Mouse (Mus musculus): Measurements from ENCODE around the gene Fus.
"Not testable (repeated sequence)": the region's sequence is repeated elsewhere in the genome, so short reads cannot be mapped to it uniquely, and the experiment has no call there.

The Fus gene

DNA sequence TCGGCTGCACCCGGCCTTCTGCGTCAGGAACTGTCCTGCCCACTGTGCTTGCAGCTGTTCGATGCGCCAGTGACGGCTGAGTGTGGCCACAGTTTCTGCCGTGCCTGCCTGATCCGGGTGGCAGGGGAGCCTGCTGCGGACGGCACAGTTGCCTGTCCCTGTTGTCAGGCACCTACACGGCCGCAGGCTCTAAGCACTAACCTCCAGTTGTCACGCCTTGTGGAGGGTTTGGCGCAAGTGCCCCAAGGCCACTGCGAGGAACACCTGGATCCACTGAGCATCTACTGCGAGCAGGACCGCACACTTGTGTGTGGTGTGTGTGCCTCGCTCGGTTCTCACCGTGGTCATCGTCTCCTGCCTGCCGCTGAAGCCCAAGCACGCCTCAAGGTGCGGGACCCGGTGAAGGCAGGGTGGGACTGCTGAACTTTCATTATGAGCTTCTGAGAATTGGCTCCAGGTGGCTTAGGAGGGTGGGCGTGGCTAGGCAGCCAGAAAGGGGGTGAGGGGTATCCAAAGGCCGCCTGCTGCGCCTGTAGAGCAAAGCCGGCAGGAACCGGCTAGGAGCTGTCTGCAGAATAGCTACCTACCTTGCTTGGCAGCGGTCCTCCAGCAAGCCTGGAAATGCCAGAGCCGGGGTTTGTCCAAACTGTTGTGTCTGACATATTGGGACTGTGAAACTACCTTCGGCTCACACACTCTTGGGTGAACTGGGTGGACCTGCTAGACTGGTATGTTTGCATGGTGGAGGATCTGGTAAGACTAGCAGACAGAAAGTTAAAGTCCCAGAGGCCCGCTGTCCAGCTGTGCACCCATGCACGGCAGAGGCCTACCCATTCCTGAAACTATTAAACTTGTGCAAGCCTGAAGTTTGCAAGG lies 37.5 kb downstream of the Fus start:
- DNase-seq (ENCODE audit: low read depth) = no peak

DNA sequence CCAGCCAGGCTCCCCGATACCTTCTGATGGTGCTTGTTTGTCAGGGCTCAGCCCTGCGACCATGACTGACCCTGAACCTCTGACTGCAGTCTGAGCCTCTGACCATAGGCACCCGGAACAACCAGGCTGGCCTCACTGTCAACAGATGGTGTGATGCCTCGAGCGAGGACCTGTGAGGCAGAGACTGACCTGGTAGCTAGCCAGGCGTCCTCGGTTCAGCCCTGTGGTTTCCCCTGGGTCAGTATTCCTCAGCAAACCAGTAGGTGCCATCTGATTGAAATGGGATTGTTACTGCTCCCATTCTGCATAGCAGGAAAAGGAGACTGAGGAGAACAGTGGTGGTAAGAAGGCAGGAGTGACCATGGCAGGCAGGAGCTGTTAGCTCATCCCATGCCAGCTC lies 38.9 kb downstream of the Fus start:
- no peak for DNase-seq (ENCODE audit: low read depth)

DNA sequence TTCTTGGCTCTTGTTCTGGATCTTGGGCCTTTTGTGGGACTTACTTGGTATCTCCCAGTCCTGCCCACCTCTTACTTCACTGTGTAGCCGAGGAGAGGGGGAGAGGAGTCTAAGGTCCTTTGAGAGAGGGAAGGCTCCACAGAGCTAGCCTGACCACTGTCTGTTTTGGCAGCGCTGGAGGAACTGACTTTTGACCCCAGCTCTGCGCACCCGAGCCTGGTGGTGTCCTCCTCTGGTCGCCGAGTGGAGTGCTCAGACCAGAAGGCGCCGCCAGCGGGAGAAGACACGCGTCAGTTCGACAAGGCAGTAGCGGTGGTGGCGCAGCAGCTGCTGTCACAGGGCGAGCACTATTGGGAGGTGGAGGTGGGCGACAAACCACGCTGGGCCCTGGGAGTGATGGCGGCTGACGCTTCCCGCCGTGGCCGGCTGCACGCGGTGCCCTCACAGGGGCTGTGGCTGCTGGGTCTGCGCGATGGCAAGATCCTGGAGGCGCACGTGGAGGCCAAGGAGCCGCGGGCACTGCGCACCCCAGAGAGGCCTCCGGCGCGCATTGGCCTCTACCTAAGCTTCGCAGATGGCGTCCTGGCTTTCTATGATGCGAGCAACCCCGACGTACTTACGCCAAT lies 42.6 kb downstream of the Fus start:
- no peak for DNase-seq (ENCODE audit: low read depth)

DNA sequence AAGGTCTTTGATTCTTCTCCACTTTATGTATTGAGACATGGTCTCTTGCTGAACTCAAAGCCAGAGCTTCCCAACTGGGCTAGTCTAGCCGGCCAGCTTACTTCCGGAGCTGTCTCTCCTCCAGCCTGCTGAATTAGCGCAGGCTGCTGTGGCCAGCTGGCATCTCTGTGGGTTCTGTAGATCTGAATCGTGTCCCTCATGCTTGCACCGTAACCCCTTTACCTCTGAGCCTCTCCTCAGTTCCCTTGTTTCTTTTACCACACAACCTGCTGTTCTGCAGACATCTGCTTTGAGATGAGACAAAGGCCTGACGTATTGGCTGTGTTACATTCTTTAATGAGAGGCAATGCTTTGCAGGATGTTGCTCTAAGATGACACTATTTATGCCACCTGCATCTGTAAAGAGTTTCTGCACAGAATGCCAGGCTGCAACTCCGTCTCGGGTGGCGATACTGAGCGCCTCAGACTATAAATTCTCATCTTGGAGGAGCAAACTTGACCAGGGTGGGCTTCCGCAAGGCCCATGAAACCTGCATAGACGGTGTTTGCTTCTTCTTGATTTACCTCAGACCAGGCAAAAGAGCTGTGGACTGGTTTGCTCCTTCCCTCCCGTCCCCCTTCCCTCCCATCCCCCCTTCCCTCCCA lies 45.0 kb downstream of the Fus start:
- no peak for DNase-seq (ENCODE audit: low read depth)

DNA sequence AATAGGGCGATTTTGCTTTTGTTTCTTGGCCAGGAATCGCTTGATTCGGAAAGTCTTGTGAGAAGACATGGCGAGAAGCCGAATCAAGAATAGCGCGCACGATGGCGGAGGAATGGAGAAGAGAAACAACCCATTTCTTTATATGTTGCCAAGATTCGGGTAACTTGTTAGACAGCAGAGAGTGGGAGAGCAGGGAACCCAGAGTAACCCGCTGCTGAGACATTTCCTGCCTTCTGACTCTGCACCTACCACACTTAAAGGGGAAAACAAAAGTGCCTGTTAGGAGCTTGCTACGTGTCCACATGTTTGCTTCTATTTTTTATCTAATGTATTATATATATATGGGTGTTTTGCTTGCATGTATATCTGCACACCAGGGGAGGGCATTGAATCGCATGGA lies 45.9 kb downstream of the Fus start:
- DNase-seq (ENCODE audit: low read depth) = no peak

DNA sequence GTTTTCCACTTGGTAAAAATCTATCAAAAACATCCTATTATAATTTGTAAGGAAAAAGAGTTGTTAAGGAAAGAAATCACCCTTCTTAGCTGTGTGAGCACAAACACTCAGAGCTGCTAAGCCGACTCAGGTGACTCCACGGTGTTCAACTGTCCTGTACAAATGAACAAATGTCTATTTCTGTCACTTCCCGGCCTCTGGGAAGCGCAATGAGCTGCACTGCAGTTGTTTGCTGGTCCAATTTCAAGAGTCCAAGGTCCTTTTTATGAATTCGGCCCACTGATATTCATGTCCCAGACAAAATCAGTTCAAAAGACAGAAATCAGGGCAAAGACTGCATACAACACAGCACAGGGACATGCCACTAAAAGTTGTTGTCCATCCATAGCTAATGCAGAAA lies 48.9 kb downstream of the Fus start:
- DNase-seq (ENCODE audit: low read depth) = not testable (repeated sequence)

DNA sequence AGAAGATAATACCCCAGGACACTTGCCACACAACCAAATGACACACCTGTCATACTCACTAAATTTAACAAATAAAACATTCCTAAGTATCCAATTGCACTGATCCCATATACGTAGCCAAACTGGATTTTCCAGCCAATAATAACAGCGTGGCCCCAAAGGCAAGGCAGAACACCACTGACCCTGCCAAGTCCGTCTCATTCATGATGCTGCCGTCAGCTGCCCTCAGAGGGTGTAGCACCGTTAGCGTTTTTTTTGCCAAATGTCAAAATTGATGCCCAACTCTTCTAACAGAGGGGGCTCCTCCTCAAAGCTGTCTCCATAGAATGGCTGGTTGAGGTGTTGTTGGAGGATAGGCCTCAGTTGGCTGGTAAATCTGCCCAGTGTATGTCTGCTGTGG lies 49.4 kb downstream of the Fus start:
- DNase-seq (ENCODE audit: low read depth) = no peak

DNA sequence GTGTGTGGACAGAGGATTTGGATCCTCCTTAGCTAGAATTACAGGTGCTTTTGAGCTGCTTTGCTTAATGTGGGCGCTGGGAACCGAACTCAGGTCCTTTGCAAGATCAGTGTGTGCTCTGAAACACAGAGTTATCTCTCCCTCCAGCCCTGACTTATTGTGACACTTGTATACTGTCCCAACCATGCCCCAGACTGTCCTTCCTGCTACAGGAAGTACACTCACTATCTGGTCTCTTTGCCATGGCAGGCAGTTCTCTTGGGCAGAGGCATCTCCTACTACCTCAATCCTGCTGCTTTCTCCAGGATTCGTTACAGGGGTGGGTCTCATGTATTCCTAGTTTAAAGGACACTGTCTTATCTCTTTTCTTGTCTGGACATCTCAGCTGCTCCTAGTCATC lies 51.0 kb downstream of the Fus start:
- DNase-seq (ENCODE audit: low read depth) = no peak

DNA sequence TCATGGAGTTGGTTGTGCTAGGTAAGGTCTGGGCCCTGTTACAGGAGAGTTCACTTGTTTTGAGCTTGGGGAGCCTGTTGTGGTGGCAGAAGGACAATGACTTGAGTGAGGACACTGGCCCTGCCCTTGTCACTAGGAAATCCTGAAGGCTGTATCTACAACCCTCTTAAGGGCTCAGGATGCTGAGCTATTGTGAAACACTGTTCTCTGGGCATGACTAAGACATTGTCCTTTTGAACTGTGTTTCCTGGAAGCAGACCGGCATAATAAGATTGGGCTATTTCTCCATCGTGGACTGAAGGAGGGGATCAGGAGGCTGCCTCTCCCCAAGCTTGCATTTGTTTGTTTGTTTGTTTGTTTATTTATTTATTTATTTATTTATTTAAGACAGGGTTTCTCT lies 51.9 kb downstream of the Fus start:
- DNase-seq (ENCODE audit: low read depth) = no peak

DNA sequence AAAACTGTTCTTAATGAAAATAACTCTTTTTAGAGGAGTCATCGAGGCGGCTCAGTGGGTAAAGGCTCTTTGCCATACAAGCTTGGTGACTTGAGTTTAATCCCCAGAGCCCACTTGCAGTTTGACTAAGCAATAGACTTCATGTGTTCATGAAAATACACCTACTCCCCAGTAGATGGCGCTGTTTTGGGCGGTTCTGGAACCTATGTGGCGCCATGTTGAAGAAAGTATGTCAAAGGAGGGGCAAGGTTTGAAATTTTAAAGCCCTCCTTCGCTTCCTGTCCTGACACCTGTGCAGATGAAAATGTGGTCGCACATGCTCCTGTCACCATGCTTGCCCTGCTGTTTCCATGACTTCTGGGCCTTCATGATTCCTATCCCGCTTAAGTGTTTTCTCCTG lies 55.7 kb downstream of the Fus start:
- DNase-seq (ENCODE audit: low read depth) = no peak

DNA sequence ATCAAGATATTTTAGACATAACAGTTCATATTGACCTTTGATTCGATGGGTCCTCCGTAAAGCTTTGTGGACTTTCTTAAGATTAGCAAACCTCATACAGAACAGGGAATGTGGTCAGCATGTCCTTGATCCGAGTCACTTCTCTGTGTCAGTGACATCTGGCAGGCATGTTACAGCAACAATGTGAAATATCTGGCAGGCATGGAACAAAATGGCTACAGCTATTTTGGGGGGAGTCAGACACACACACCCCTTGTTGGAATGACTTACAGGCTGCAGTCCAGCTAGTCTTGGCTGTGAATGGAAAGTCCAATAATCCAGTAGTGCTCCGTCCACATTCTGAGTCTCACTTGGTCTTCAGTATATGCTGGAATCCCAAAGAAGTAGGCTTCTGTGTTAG lies 56.3 kb downstream of the Fus start:
- DNase-seq (ENCODE audit: low read depth) = peak; percentile 40

DNA sequence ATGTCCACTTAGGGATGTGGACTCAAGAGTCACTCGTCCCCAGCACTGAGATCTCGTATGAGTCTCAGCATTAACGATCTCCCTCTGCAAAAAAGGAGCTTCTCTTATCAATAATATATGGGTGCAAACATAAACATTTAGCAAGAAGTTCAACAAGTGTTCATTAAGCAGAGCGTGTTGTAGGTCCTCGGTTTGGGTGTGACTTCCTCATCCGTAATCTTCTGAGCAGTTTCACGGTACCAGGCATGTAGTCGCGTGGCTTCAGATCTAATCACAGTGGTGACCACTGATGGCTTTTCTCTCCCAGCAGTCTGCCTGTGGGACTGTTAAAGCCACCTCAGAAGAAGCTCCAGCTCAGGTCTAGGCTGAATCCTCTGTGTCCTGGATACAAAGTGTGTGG lies 57.1 kb downstream of the Fus start:
- no peak for DNase-seq (ENCODE audit: low read depth)

DNA sequence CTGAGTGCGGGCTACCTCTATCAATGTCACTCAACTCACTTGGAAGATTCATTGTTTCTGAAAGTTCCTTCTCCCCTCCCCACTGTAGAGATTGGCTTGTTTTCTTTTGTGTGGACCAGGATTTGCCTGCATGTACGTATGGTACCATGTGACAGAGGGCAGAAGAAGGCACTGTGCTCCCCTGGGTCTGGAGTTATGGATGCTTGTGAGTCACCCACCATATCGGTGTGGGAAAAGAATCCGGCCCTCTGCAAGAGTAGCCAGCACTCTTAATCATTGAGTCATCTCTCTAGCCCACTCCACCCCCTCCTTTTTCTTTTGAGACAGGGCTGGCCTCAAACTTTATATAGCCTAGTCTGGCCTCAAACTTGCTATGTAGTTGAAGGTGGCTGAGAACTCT lies 57.7 kb downstream of the Fus start:
- peak; percentile 75 for DNase-seq (ENCODE audit: low read depth)

DNA sequence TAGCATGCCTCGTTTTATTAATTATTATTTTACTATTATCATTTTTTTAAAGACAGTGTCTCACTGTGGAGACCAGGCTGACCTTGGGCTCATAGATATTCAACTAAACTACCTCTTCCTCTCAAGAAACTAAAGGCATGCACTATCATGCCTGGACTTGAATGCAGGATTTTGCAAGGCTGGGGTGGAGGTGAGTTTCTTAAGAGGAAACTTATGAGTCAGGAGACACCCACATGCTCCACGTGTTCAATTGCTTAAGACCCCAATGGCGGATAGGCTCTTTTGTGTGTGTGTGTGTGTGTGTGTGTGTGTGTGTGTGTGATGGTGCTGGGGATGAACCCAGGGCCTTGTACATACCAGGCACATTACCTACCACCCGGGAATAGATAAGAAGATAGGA lies 58.1 kb downstream of the Fus start:
- no peak for DNase-seq (ENCODE audit: low read depth)

DNA sequence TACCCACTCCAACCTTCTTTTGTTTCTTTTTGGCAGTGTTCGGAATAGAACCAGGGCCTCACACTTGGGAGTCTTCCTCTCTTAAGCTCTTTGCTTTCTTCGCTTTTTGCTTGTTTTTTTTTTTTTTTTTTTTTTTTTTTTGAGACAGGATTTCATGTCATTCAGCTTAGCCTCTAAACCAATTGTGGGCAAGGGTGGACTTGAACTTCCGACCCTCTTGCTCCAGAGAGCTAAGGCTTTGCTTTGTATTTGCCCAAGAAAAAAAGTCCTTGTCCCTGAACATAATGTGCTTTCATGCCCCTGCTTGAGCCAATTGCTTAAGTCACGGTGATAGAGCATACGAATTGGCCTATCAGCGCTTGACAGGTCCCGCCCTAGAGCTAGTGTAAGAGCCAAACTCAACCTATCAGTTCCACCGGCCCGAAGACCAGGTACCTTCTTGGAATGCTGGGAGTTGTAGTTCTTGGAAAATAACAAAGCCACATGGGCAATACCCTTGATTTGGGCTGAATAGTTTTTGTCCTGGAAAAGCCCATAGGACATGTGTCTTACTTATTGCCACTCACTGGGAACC lies 64.2 kb downstream of the Fus start:
- DNase-seq (ENCODE audit: low read depth) = no peak

DNA sequence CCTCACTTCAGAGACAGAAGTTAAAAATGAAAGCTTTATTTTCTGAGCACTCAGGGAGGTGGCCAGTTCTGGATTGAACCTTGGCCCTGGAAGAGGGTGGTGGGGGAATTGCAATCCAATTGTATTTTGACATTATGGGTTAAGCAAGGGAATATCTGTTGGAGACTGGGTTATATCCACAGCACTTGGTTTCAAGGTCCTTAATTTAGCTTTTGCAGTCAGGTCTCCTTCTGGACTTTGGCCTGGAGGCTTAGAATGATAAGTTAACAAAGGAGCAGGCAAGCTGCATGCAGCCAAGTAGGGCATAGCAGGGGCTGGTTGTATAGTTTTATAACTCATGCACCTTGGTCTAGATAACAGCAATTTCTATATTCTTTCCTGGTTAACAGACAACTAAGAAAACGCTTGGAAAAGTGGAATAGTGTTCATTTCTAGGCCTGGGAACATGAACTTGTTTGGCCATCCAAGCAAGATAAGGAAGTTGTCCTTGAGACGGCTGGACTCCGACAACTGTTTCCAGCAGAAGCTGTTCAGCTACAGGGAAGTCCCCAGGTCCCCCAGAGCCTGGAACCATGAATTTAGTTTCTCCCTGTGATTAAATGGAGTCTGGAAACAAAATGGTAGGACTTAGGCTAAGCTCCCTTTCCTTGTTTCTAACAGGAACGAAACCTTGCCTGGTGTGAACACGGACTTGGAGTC lies 65.2 kb downstream of the Fus start:
- no peak for DNase-seq (ENCODE audit: low read depth)

DNA sequence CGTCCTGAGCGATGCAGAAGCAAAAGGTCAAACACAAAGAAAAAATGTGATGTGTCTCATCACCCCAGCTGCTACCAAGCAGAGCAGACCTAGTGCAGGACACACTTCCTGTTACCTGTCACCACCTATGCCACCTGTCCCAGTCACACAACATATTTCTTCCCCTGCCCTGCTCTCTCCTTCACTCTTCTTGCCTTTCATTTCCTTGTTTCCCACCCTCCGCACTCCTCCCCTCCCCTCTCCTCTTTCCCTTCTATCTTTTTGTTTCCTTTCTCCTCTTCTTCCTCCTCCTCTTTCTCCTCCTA lies 65.7 kb downstream of the Fus start:
- no peak for DNase-seq (ENCODE audit: low read depth)

DNA sequence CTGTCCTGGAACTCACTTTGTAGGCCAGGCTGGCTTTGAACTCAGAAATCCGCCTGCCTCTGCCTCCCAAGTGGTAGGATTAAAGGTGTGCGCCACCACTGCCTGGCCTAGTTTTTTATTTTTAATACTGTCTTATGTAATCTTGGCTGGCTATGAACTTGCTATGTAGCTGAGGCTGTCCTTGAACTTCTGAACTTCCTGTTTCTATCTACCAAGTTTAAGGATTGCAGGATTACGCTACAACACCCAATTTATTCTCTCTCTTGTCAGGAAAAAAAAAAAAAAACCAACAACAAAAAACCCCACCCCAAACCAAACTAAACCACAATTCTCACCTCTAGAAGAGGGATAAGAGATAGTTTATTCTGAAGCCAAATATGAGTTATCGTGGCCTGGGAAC lies 66.4 kb downstream of the Fus start:
- no peak for DNase-seq (ENCODE audit: low read depth)
